Mouse (Mus musculus) erythroblast, embryonic 14.5 days (primary cell): ENCODE results near the gene Slc34a3.

Experiments used
- GATA1 ChIP-seq: IDR thresholded peaks from 2 replicates; pipeline ENCODE4 v1.6.1; 2012; ENCODE audit warnings: low read length, inconsistent platforms, mixed read lengths
- TAL1 ChIP-seq: IDR thresholded peaks from 3 replicates; pipeline ENCODE4 v1.6.1; 2012; ENCODE audit warnings: low read length, inconsistent platforms, mixed read lengths

DNA sequence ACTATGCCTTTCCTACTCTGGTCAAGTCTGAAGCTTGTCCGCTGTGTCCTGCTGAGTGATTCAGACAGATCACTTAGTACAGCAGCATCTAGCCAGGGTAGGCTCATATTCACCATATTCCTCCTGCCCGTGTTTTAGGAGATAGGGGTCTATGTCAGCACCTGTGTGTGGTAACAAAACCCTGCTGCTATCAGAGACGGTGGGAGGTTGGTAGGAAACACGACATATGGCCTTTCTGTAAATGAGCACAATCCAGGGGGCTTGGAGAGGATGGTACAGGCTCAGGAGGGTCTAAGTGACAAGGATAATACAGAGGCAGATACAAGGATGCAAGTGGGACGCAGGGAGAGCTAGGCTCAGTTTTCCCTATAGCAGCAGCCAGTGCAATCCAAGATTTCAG lies 4.6 kb downstream of the Slc34a3 start:
- no peak for TF ChIP-seq GATA1
- TF ChIP-seq TAL1, result no peak
